Mouse (Mus musculus): ENCODE results near the gene Adam21.

GRCm38 (mm10) chr12:81615807-81616206, 47.5 kb upstream of the Adam21 start:
- TF ChIP-seq CTCF (IDR thresholded peaks at IDR 0.05; ENCODE audit: low read depth, low read length) (no peak), GATA1 (IDR thresholded peaks at IDR 0.05; ENCODE audit: borderline replicate concordance, low read length) (no peak), POLR2AphosphoS5 (IDR thresholded peaks at IDR 0.05; ENCODE audit: insufficient replicate concordance, low read depth, low read length) (no peak), TAL1 (conservative IDR thresholded peaks at IDR 0.05; ENCODE audit: low read depth, low read length) (no peak), GATA2 (IDR thresholded peaks at IDR 0.05; ENCODE audit: borderline replicate concordance, low read depth, low read length) (no peak)

Measured in G1E (cell line).